Mouse (Mus musculus): ENCODE results near the gene Tmem119.

GRCm38 (mm10) chr5:113808177-113808576, 7.9 kb upstream of the Tmem119 start:
- no peak for TF ChIP-seq GATA1 (IDR thresholded peaks at IDR 0.05; ENCODE audit: low read length)
- TF ChIP-seq TAL1 (IDR thresholded peaks at IDR 0.05; ENCODE audit: low read length), result no peak
